Mouse (Mus musculus) liver, embryonic 14.5 days (tissue): ENCODE results near the gene Mill1. TPM values are rescaled to one million over a fixed set of nuclear protein-coding genes. Genes with fewer than 3 reads are reported as not detected.

ENCODE experiments used
- ATAC-seq: fragments of 200-750 bp; cut with Nextera tagmentation; 2 replicates; pipeline ENCODE4 v1.8.0; 2017; ENCODE audit warnings: moderate number of reproducible peaks, mild to moderate bottlenecking, moderate library complexity; ENCODE audit not compliant: insufficient read depth
- DNase-seq, 3 experiments: peaks; one replicate each; pipeline ENCODE4 v3.0.0-alpha.2; 2012 to 2013; ENCODE audit warnings: low read depth in 3 of 3, low spot score in 3 of 3
- H3K27ac ChIP-seq: fragments of 300-500 bp; sonication (generic); 2 replicates; pipeline ENCODE4 v1.5.1; 2014; ENCODE audit warnings: moderate library complexity, mild to moderate bottlenecking, control low read depth, inconsistent platforms
- H3K27me3 ChIP-seq: fragments of 300-500 bp; sonication (generic); 2 replicates; pipeline ENCODE4 v1.6.1; 2014; ENCODE audit warnings: mild to moderate bottlenecking, low read length, moderate library complexity; ENCODE audit not compliant: control insufficient read depth, insufficient read depth
- H3K36me3 ChIP-seq: fragments of 300-500 bp; sonication (generic); replicated peaks from 2 replicates; pipeline ENCODE4 v1.6.1; 2014; ENCODE audit warnings: low read depth; ENCODE audit not compliant: control insufficient read depth, insufficient read depth
- H3K4me1 ChIP-seq, 2 experiments: fragments of 200-500 bp in 1 of 2; fragments of 300-500 bp in 1 of 2; sonication (generic) in 1 of 2; replicated peaks; 2 replicates each; pipeline ENCODE4 v1.6.1; 2012 to 2014; ENCODE audit warnings: antibody characterized with exemption in 1 of 2, inconsistent platforms in 1 of 2, low read length in 1 of 2; ENCODE audit not compliant: control insufficient read depth in 2 of 2, insufficient read depth in 2 of 2
- H3K4me2 ChIP-seq: fragments of 300-500 bp; sonication (generic); 2 replicates; pipeline ENCODE4 v1.6.1; 2014; ENCODE audit warnings: low read depth, mild to moderate bottlenecking, control low read depth, moderate library complexity
- H3K4me3 ChIP-seq, 2 experiments: fragments of 200-500 bp in 1 of 2; fragments of 300-500 bp in 1 of 2; sonication (generic) in 1 of 2; 2 replicates each; pipeline ENCODE4 v1.5.1; 2012 to 2014; ENCODE audit warnings: low read depth in 2 of 2, low read length in 2 of 2, mild to moderate bottlenecking in 2 of 2, control low read depth in 1 of 2, inconsistent platforms in 1 of 2, moderate library complexity in 1 of 2; ENCODE audit not compliant: insufficient read depth in 1 of 2
- H3K9ac ChIP-seq: fragments of 300-500 bp; sonication (generic); replicated peaks from 2 replicates; pipeline ENCODE4 v1.6.1; 2014; ENCODE audit warnings: mild to moderate bottlenecking, control low read depth, moderate library complexity
- H3K9me3 ChIP-seq: fragments of 300-500 bp; sonication (generic); 2 replicates; pipeline ENCODE4 v1.6.1; 2016; ENCODE audit warnings: low read length, mixed read lengths; ENCODE audit not compliant: control insufficient read depth
- CTCF ChIP-seq: IDR thresholded peaks from 2 replicates; pipeline ENCODE4 v1.5.1; 2016; ENCODE audit warnings: antibody characterized with exemption, low read depth, control low read depth
- EP300 ChIP-seq: IDR thresholded peaks from 2 replicates; pipeline ENCODE4 v1.6.1; 2016; ENCODE audit warnings: antibody characterized with exemption, low read depth
- WGBS: fragments of 180-500 bp; shearing (Covaris S2); extraction: QIAGEN DNeasy Blood & Tissue Kit; methylation state at CpG from one replicate; pipeline ENCODE4 v1.1.7; 2014; ENCODE audit not compliant: insufficient replicate concordance; 5-methylcytosine and 5-hydroxymethylcytosine counted together
- polyA plus RNA-seq, 2 experiments: library from polyadenylated mRNA; depleted of rRNA in 1 of 2; stranded (reverse) in 1 of 2; unstranded in 1 of 2; fragments of >200 nt; fragmentation: Nextera tagmentation in 1 of 2; extraction: Ambion mirVana in 1 of 2; gene quantifications; 2 replicates each; pipeline versions ENCODE4 v1.2.1 to v1.2.3; 2012 to 2014

Mill1 gene
- polyA plus RNA-seq, 2 experiments, result not detected

DNA sequence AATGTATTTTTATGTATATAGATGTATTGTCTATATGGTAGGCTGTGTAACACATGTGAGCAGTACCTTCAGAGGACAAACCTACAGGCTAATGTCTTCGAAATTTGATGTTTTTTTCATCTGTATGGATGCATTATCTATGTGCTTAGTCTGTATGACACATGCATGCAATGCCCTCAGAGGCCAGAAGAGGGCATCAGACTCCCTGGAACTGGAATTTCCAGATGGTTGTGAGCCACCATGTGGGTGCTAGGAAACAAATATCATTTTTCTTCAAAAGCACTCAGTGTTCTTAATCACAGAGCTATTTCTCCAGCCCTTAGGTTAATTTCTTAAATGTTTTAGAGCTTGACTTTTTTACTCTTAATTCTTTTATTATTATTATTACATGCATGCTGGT lies 15.1 kb downstream of the Mill1 start:
- H3K4me3 ChIP-seq, result no peak overlapping the region
- WGBS, result 0% methylated on average over 1 of the region's 1 CpGs
- H3K4me2 ChIP-seq, result no peak overlapping the region
- no peaks in the 10 kb centered on the region for H3K27me3 ChIP-seq
- no peak for TF ChIP-seq EP300
- peak; percentile 39; the same call in 1 of the 2 replicates for TF ChIP-seq CTCF
- H3K9me3 ChIP-seq, result no peaks in the 10 kb centered on the region
- no peaks in the 10 kb centered on the region for H3K4me1 ChIP-seq
- H3K36me3 ChIP-seq, result no peaks in the 10 kb centered on the region
- DNase-seq, result no peak
- no peak overlapping the region for H3K27ac ChIP-seq
- ATAC-seq, result no peak
- H3K9ac ChIP-seq, result no peak overlapping the region

DNA sequence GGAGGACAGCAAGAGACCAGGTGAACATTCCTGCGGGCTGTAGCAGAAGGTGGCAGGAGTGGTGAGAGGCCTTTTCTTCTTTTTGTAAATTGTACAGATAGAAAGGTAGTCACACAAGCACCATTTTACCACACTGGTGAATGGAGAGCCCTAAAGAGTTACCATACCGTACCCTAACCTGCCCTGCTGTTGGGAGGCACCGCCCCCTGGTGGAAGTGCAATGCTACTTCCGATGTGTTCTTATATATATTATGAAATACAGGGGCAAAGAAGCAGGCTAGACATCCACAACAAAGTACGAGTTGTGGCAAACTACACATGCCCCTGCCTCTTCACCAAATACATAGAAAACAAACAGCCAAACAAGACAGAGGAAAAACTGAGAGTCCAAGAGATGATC lies 19.9 kb downstream of the Mill1 start:
- ATAC-seq, result no peak

More for the DNA sequence above, 19.9 kb downstream of the Mill1 start:
- H3K4me2 ChIP-seq, result no peak overlapping the region
- H3K4me3 ChIP-seq, result no peak overlapping the region
- no peak overlapping the region for H3K9ac ChIP-seq
- no peaks in the 10 kb centered on the region for H3K27me3 ChIP-seq
- H3K9me3 ChIP-seq, result no peaks in the 10 kb centered on the region
- no peak overlapping the region for H3K27ac ChIP-seq
- no peak for DNase-seq
- peak; percentile 33; the same call in 1 of the 2 replicates for TF ChIP-seq CTCF
- no peak for TF ChIP-seq EP300
- H3K4me1 ChIP-seq, result no peaks in the 10 kb centered on the region
- 43% methylated on average over 5 of the region's 5 CpGs for WGBS
- H3K36me3 ChIP-seq, result no peaks in the 10 kb centered on the region

Other genes with a start within 250 kb of the Mill1 start
- gene Ceacam13, start 235.5 kb upstream of the Mill1 start, polyA plus RNA-seq (2012; rRNA removed), result not detected in 2 replicates
- gene Ceacam13, start 235.5 kb upstream of the Mill1 start, polyA plus RNA-seq (2014; fragmentation: Nextera tagmentation; extraction: Ambion mirVana), result not detected in 2 replicates
- gene Ceacam12, start 179.4 kb upstream of the Mill1 start, polyA plus RNA-seq (2012; rRNA removed), result not detected in 2 replicates
- gene Ceacam12, start 179.4 kb upstream of the Mill1 start, polyA plus RNA-seq (2014; fragmentation: Nextera tagmentation; extraction: Ambion mirVana), result not detected in 2 replicates
- gene Igfl3, start 68.9 kb upstream of the Mill1 start, polyA plus RNA-seq (2012; rRNA removed), result not detected in 2 replicates
- not detected in 2 replicates for gene Igfl3, start 68.9 kb upstream of the Mill1 start, polyA plus RNA-seq (2014; fragmentation: Nextera tagmentation; extraction: Ambion mirVana)
- 0.03 and 0.06 TPM in 2 replicates for gene Psg18, start 109.7 kb downstream of the Mill1 start, polyA plus RNA-seq (2012; rRNA removed)
- gene Psg18, start 109.7 kb downstream of the Mill1 start, polyA plus RNA-seq (2014; fragmentation: Nextera tagmentation; extraction: Ambion mirVana), result not detected in 2 replicates
- not detected in 2 replicates for gene Psg28, start 186.7 kb downstream of the Mill1 start, polyA plus RNA-seq (2012; rRNA removed)
- not detected in 2 replicates for gene Psg28, start 186.7 kb downstream of the Mill1 start, polyA plus RNA-seq (2014; fragmentation: Nextera tagmentation; extraction: Ambion mirVana)
- not detected in 2 replicates for gene Psg26, start 238.8 kb downstream of the Mill1 start, polyA plus RNA-seq (2012; rRNA removed)
- not detected in 2 replicates for gene Psg26, start 238.8 kb downstream of the Mill1 start, polyA plus RNA-seq (2014; fragmentation: Nextera tagmentation; extraction: Ambion mirVana)